Mouse (Mus musculus): ENCODE measurements at regions not wholly inside any gene's neighbourhood (a gene's known extent, or its start where the extent isn't known, plus 50 kb on each side); places are given as distances from the start of the nearest gene placed in this dataset.
"Not testable (repeated sequence)": the region's sequence is repeated elsewhere in the genome, so short reads cannot be mapped to it uniquely, and the experiment has no call there.

DNA sequence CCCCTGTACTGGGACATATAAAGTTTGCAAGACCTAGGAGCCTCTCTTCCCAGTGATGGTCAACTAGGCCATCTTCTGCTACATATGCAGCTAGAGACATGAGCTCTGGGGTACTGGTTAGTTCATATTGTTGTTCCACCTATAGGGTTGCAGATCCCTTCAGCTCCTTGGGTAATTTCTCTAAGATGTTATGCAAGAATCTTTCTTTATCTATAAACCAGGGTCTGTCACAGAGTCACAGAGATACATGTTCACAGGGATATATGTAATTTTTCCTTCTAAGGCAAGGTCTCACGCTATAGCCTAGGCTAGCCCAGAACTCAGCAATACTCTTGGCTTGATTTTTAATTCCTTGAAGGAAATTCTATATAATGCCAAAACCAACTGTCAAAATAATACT, 56.9 kb downstream of the Zfp36l1 start:
- DNase-seq (ENCODE audit: low read depth, low spot score), result not testable (repeated sequence)

DNA sequence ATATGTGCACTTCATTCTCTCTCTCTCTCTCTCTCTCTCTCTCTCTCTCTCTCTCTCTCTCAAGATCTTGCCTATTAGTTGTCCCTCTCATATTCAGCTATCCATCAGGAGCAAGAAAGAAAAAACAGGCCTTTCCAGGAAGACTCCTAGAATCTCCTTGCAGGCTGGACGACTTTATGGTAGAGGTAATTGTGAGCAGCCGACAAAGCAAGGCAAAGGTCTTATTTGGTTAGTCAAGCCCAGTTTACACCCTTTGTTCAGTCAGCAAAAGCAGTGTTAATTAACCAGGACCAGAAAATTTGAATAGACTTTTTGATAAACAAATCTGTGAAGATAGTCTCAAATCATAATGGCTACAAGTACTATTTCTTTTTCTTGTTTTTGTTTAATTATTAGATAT, 57.4 kb downstream of the Zfp36l1 start:
- no peak for DNase-seq (ENCODE audit: low read depth, low spot score)

DNA sequence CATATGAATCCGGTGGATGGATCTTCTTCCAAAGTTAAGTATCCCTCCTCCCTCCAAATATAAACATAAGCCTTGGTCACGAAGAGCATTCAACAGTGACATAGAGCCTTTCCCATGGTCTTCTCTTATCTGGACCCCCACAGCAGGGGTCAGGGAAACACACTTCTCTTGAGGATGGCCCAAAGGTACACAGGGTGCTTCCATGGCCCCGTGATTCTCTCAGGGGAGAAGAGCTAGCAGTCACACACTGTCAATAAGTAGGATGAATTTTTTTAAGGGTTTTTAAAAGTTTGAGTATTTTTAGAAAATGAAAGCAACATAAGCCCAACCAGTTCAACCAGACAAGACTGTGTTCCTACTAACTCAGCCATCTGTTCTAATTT, 58.2 kb downstream of the Zfp36l1 start:
- DNase-seq (ENCODE audit: low read depth, low spot score), result no peak

- no peak for DNase-seq (ENCODE audit: low read depth, low spot score)
Observed at GRCm38 (mm10) chr12:80053902-80054654, 58.7 kb downstream of the Zfp36l1 start.

- DNase-seq (ENCODE audit: low read depth, low spot score), result no peak
Observed at GRCm38 (mm10) chr12:80048215-80048979, 64.4 kb downstream of the Zfp36l1 start.

DNA sequence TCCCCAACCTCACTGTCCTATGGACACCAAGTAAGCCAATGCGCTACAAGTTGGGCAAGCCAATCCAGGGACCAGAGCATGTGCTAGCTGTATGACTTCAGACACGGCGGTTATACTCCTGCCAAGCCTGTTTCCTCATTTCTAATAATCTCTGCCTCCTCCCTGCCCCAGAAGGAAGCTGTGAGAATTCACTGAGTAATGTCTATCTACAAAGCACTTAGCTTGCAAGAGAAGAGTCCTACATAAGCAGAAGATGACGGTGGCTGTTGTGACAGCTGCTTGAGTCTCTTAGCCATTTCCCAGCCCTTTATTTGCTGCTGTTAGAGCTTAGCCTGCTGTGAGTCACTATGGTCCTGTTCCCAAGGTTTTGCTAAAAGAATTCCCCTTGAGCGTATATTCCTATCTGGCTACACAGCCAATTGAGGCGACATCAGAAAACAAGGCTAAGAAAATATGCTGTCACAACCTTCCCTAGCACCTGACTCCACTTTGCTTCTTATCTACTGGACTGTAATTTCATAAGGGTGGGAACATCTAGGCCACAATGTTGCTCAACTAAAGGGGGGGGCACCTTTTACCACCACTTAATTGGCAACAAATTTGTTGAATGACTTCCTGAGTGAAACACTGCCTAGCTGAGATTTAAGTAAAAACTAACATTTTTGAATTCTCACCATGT, 66.0 kb downstream of the Zfp36l1 start:
- DNase-seq (ENCODE audit: low read depth, low spot score), result no peak

DNA sequence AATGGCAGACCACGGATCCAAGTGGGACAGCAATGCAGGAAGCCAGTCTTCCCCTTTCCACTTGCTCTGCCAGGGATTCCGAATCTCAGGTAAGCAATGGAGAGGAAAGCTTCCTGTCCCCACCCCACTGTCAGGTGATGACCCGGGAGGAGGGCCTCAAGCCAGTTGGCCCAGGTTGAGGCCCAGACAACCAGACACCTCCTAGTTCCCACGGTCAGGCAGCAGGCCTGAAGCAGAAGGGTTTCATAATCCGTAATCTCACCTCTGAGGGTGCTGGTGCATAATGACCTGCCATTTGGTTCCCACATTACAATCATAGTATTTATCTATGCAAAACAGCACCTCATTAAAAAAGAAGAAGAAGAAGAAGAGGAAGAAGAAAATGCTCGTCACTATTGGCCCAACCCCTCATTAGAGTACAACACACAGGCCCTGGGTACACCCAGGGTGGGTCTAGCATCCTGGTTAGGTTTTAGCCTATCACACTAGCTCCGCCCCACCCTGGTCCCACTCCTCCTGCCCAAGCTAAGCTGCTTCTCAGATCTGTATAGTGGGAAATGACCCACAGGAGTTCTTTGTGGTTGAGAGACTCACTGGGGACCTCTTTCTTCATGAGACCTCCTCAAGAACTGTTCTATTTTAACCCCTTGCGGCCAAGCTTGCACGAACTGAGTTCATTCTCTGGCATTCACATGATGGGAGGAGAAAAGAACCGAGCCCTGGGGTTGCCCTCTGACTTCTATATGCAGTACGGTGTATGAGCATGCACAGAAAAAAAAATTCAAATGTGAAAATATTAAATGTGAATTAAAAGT, 71.1 kb downstream of the Zfp36l1 start:
- no peak for DNase-seq (ENCODE audit: low read depth, low spot score)

DNA sequence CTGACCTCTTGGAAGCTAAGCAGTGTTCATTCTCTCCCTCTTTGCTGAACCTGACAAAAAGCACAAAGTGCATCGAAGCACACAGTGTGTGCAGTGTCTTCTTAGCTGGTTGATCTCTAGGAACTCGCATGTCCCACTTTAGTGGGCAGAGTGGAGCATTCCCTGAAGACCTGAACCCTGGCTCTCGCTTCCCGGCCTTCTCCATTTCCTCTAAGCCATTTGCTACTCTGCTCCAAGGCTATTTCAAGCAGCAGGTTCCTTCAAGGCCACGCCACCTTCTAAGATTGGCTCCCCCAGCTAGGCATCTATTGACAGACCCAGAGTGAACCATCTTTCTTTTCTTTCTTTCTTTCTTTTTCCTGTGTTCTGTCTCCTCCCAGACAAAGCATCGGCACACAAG, 71.8 kb downstream of the Zfp36l1 start:
- DNase-seq (ENCODE audit: low read depth, low spot score), result no peak

- DNase-seq (ENCODE audit: low read depth, low spot score), result no peak
Observed at GRCm38 (mm10) chr12:80040233-80040632, 72.6 kb downstream of the Zfp36l1 start.

DNA sequence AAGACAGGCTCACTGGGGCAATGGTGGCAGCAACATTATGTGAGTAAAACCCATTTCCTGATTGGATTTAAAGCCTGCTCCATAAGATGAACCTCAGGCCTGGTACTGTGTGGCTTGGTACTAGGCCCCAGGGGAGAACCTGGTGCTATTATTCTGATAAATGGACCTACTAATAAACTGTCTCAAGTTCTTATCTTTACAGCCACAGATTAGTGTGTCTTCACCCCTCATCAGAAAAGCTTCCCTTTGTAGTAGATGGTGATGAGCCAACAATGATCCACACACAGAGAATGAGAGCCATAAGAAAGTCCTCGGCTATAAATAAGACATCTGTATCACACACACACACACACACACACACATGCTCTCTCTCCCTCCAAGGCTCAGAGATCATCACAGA, 73.7 kb downstream of the Zfp36l1 start:
- no peak for DNase-seq (ENCODE audit: low read depth, low spot score)

- DNase-seq (ENCODE audit: low read depth, low spot score), result no peak
Observed at GRCm38 (mm10) chr12:80035500-80036271, 77.1 kb downstream of the Zfp36l1 start.

GRCm38 (mm10) chr12:80034963-80035411, 77.8 kb downstream of the Zfp36l1 start:
- DNase-seq (ENCODE audit: low read depth, low spot score), result no peak

GRCm38 (mm10) chr12:80034100-80034499, 78.7 kb downstream of the Zfp36l1 start:
- no peak for DNase-seq (ENCODE audit: low read depth, low spot score)

GRCm38 (mm10) chr12:80032520-80032919, 80.3 kb downstream of the Zfp36l1 start:
- no peak for DNase-seq (ENCODE audit: low read depth, low spot score)

GRCm38 (mm10) chr12:80028301-80028700, 84.5 kb downstream of the Zfp36l1 start:
- DNase-seq (ENCODE audit: low read depth, low spot score), result no peak

- DNase-seq (ENCODE audit: low read depth, low spot score), result no peak
Observed at GRCm38 (mm10) chr12:80023107-80024078, 89.4 kb downstream of the Zfp36l1 start.

DNA sequence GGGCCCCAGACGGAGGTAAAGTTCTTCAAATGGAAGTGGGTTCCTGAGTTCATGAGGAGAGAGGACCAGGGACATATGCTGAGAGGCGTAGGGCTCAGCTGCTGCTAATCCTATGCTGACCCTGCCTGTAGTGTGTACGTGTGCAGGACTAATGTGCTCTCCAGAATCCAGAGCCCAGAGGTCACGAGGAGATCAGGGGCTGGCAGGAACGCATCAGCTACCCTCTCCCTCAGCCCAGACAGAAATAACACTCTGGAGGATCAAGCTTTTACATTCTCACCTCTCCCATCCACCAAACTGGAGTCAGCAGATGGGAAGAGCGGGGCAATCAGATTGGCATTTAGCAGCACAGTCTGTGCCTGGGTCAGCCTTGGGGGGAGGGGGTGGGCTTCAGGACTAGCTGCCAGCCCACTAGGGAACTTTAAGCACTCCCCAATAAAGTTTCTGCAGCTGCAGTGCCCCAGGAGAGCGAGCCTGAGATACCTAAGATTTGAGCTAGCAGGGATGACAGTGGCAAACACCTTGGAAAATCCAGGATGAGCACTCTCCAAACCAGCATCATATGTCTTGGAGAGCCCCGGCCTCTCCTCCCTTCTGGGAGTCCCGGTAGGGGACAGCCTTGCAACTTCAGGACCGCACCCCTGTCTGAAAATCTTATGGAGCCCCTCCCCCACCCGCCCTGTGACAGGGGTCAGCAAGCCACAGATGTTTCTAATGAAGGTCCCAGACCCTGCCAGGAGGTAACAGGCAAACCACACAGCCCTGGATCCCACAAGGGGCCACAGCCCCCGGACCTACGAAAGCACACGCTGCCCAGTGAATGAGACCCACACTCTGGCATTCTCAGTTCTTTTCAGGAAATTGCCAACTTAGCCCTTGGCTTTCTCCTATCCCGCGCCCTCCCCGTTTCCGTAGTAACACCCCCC, 90.4 kb downstream of the Zfp36l1 start:
- DNase-seq (ENCODE audit: low read depth, low spot score), result no peak

- no peak for DNase-seq (ENCODE audit: low read depth, low spot score)
Observed at GRCm38 (mm10) chr12:80021030-80021473, 91.8 kb downstream of the Zfp36l1 start.

Measured in telencephalon, adult 2 months (tissue).